Mouse (Mus musculus): ENCODE measurements around the gene Snx18. TPM values are rescaled to one million over a fixed set of nuclear protein-coding genes. Genes with fewer than 3 reads are reported as not detected.

Snx18 gene
- 7.1 and 8.4 TPM in 2 replicates for polyA plus RNA-seq (2015; fragmentation: Nextera tagmentation; extraction: Ambion mirVana)

- Histone ChIP-seq H3K27me3 (replicated peaks; ENCODE audit: control insufficient read depth, insufficient read depth, low read length) (no peaks in the 10 kb centered on the region), H3K4me2 (ENCODE audit: low read length) (peak within 1 kb of the TSS; percentile 58), H3K27ac (ENCODE audit: low read depth, low read length) (peak within 1 kb of the TSS; percentile 92), H3K4me1 (ENCODE audit: control insufficient read depth, insufficient read depth, low read depth, low read length) (peaks cover 35% of the 10 kb centered on the region), H3K36me3 (ENCODE audit: control insufficient read depth, insufficient read depth, low read length) (no peaks in the 10 kb centered on the region), H3K4me3 (ENCODE audit: low read length) (peak within 1 kb of the TSS; percentile 97), H3K9ac (ENCODE audit: low read depth, low read length) (peak within 1 kb of the TSS; percentile 94), H3K9me3 (ENCODE audit: control insufficient read depth, low read length) (no peaks in the 10 kb centered on the region)
- ATAC-seq: peak; percentile 95
- under 1% methylated on average over 98 of the region's 119 CpGs for WGBS
Measured at GRCm38 (mm10) chr13:113617891-113618823, at the start of gene Snx18. Snx18 (minus strand) TSS chr13:113618564.

- Histone ChIP-seq H3K27ac (ENCODE audit: low read depth, low read length) (no peak overlapping the region), H3K4me2 (ENCODE audit: low read length) (peak overlapping the region; percentile 43; the same call in 1 of the 2 replicates), H3K9ac (ENCODE audit: low read depth, low read length) (no peak overlapping the region), H3K4me1 (ENCODE audit: control insufficient read depth, insufficient read depth, low read depth, low read length) (peaks cover 6% of the 10 kb centered on the region), H3K27me3 (replicated peaks; ENCODE audit: control insufficient read depth, insufficient read depth, low read length) (peaks cover 2% of the 10 kb centered on the region; the same call in 1 of the 2 replicates), H3K36me3 (ENCODE audit: control insufficient read depth, insufficient read depth, low read length) (no peaks in the 10 kb centered on the region), H3K9me3 (ENCODE audit: control insufficient read depth, low read length) (no peaks in the 10 kb centered on the region), H3K4me3 (ENCODE audit: low read length) (no peak overlapping the region)
- ATAC-seq: no peak
- WGBS: 75% methylated on average over 7 of the region's 7 CpGs
Measured at GRCm38 (mm10) chr13:113663883-113664282, 45.5 kb upstream of the Snx18 start.

GRCm38 (mm10) chr13:113663151-113663779 lies 44.9 kb upstream of the Snx18 start, which contains the start of gene Hspb3:
Hspb3 (minus strand) TSS chr13:113663676.
- H3K27me3 ChIP-seq (replicated peaks; ENCODE audit: control insufficient read depth, insufficient read depth, low read length): no peaks in the 10 kb centered on the region
- WGBS: 47% methylated on average over 28 of the region's 28 CpGs
- no peaks in the 10 kb centered on the region for H3K36me3 ChIP-seq (ENCODE audit: control insufficient read depth, insufficient read depth, low read length)
- H3K9me3 ChIP-seq (ENCODE audit: control insufficient read depth, low read length): no peaks in the 10 kb centered on the region
- ATAC-seq: peak; percentile 91
- no peak within 1 kb of the TSS for H3K4me3 ChIP-seq (ENCODE audit: low read length)
- 0 out of 2 replicates have a peak within 1 kb of the TSS, but pooled peaks have one; percentile 8 for H3K27ac ChIP-seq (ENCODE audit: low read depth, low read length)
- no peak within 1 kb of the TSS for H3K9ac ChIP-seq (ENCODE audit: low read depth, low read length)
- peak within 1 kb of the TSS; percentile 43 for H3K4me2 ChIP-seq (ENCODE audit: low read length)
- peaks cover 6% of the 10 kb centered on the region for H3K4me1 ChIP-seq (ENCODE audit: control insufficient read depth, insufficient read depth, low read depth, low read length)

- no peak overlapping the region for H3K27ac ChIP-seq (ENCODE audit: low read depth, low read length)
- H3K4me1 ChIP-seq (ENCODE audit: control insufficient read depth, insufficient read depth, low read depth, low read length): peaks cover 6% of the 10 kb centered on the region
- H3K9me3 ChIP-seq (ENCODE audit: control insufficient read depth, low read length): no peaks in the 10 kb centered on the region
- no peaks in the 10 kb centered on the region for H3K36me3 ChIP-seq (ENCODE audit: control insufficient read depth, insufficient read depth, low read length)
- H3K4me3 ChIP-seq (ENCODE audit: low read length): no peak overlapping the region
- H3K4me2 ChIP-seq (ENCODE audit: low read length): no peak overlapping the region
- no peak overlapping the region for H3K9ac ChIP-seq (ENCODE audit: low read depth, low read length)
- H3K27me3 ChIP-seq (replicated peaks; ENCODE audit: control insufficient read depth, insufficient read depth, low read length): no peaks in the 10 kb centered on the region
- WGBS: 82% methylated on average over 7 of the region's 7 CpGs
- ATAC-seq: no peak
Measured at GRCm38 (mm10) chr13:113661826-113662271, 43.5 kb upstream of the Snx18 start.

GRCm38 (mm10) chr13:113660576-113661310 lies 42.4 kb upstream of the Snx18 start:
- Histone ChIP-seq H3K4me3 (ENCODE audit: low read length) (no peak overlapping the region), H3K4me1 (ENCODE audit: control insufficient read depth, insufficient read depth, low read depth, low read length) (peaks cover 6% of the 10 kb centered on the region)

GRCm38 (mm10) chr13:113657204-113657603 lies 38.8 kb upstream of the Snx18 start:
- Histone ChIP-seq H3K4me2 (ENCODE audit: low read length) (no peak overlapping the region), H3K4me3 (ENCODE audit: low read length) (no peak overlapping the region), H3K4me1 (ENCODE audit: control insufficient read depth, insufficient read depth, low read depth, low read length) (no peaks in the 10 kb centered on the region), H3K36me3 (ENCODE audit: control insufficient read depth, insufficient read depth, low read length) (no peaks in the 10 kb centered on the region), H3K27ac (ENCODE audit: low read depth, low read length) (no peak overlapping the region), H3K27me3 (replicated peaks; ENCODE audit: control insufficient read depth, insufficient read depth, low read length) (no peaks in the 10 kb centered on the region), H3K9me3 (ENCODE audit: control insufficient read depth, low read length) (no peaks in the 10 kb centered on the region), H3K9ac (ENCODE audit: low read depth, low read length) (no peak overlapping the region)
- ATAC-seq: no peak
- WGBS: 82% methylated on average over 7 of the region's 7 CpGs

More at GRCm38 (mm10) chr13:113660576-113661310, 42.4 kb upstream of the Snx18 start:
- Histone ChIP-seq H3K4me2 (ENCODE audit: low read length) (no peak overlapping the region), H3K9me3 (ENCODE audit: control insufficient read depth, low read length) (no peaks in the 10 kb centered on the region), H3K36me3 (ENCODE audit: control insufficient read depth, insufficient read depth, low read length) (no peaks in the 10 kb centered on the region), H3K27me3 (replicated peaks; ENCODE audit: control insufficient read depth, insufficient read depth, low read length) (no peaks in the 10 kb centered on the region), H3K27ac (ENCODE audit: low read depth, low read length) (no peak overlapping the region), H3K9ac (ENCODE audit: low read depth, low read length) (no peak overlapping the region)
- no peak for ATAC-seq
- WGBS: 83% methylated on average over 9 of the region's 9 CpGs

- 88% methylated on average over 4 of the region's 4 CpGs for WGBS
- Histone ChIP-seq H3K4me2 (ENCODE audit: low read length) (no peak overlapping the region), H3K9ac (ENCODE audit: low read depth, low read length) (no peak overlapping the region), H3K36me3 (ENCODE audit: control insufficient read depth, insufficient read depth, low read length) (no peaks in the 10 kb centered on the region), H3K4me1 (ENCODE audit: control insufficient read depth, insufficient read depth, low read depth, low read length) (no peaks in the 10 kb centered on the region), H3K9me3 (ENCODE audit: control insufficient read depth, low read length) (no peaks in the 10 kb centered on the region), H3K27me3 (replicated peaks; ENCODE audit: control insufficient read depth, insufficient read depth, low read length) (no peaks in the 10 kb centered on the region), H3K4me3 (ENCODE audit: low read length) (no peak overlapping the region), H3K27ac (ENCODE audit: low read depth, low read length) (no peak overlapping the region)
- no peak for ATAC-seq
Measured at GRCm38 (mm10) chr13:113656639-113657038, 38.3 kb upstream of the Snx18 start.

- Histone ChIP-seq H3K4me3 (ENCODE audit: low read length) (no peak overlapping the region), H3K4me1 (ENCODE audit: control insufficient read depth, insufficient read depth, low read depth, low read length) (no peaks in the 10 kb centered on the region), H3K9ac (ENCODE audit: low read depth, low read length) (no peak overlapping the region), H3K27me3 (replicated peaks; ENCODE audit: control insufficient read depth, insufficient read depth, low read length) (no peaks in the 10 kb centered on the region), H3K27ac (ENCODE audit: low read depth, low read length) (no peak overlapping the region), H3K9me3 (ENCODE audit: control insufficient read depth, low read length) (no peaks in the 10 kb centered on the region), H3K4me2 (ENCODE audit: low read length) (no peak overlapping the region), H3K36me3 (ENCODE audit: control insufficient read depth, insufficient read depth, low read length) (no peaks in the 10 kb centered on the region)
- no peak for ATAC-seq
- 83% methylated on average over 4 of the region's 4 CpGs for WGBS
Measured at GRCm38 (mm10) chr13:113655511-113655910, 37.1 kb upstream of the Snx18 start.

All from hindbrain, embryonic 16.5 days (tissue).